Mouse (Mus musculus) limb, embryonic 12.5 days (tissue): ENCODE results near the gene Hipk3. TPM values are rescaled to one million over a fixed set of nuclear protein-coding genes. Genes with fewer than 3 reads are reported as not detected.

Source experiments
- ATAC-seq: fragments of 200-750 bp; cut with Nextera tagmentation; 2 replicates; pipeline ENCODE4 v1.8.0; 2017; ENCODE audit warnings: low read depth, moderate TSS enrichment; ENCODE audit not compliant: insufficient number of reproducible peaks, insufficient read depth, low FRiP score, low TSS enrichment
- H3K27ac ChIP-seq: fragments of 300-500 bp; sonication (generic); 2 replicates; pipeline ENCODE4 v1.5.1; 2016; ENCODE audit warnings: mild to moderate bottlenecking, moderate library complexity
- H3K27me3 ChIP-seq: fragments of 300-500 bp; sonication (generic); 2 replicates; pipeline ENCODE4 v1.6.1; 2016; ENCODE audit warnings: mild to moderate bottlenecking, moderate library complexity
- H3K36me3 ChIP-seq: fragments of 300-500 bp; sonication (generic); 2 replicates; pipeline ENCODE4 v1.6.1; 2016; ENCODE audit warnings: mild to moderate bottlenecking, moderate library complexity
- H3K4me1 ChIP-seq: fragments of 300-500 bp; sonication (generic); replicated peaks from 2 replicates; pipeline ENCODE4 v1.6.1; 2016
- H3K4me2 ChIP-seq: fragments of 300-500 bp; sonication (generic); 2 replicates; pipeline ENCODE4 v1.6.1; 2016; ENCODE audit warnings: mild to moderate bottlenecking, moderate library complexity
- H3K4me3 ChIP-seq: fragments of 300-500 bp; sonication (generic); replicated peaks from 2 replicates; pipeline ENCODE4 v1.5.1; 2016; ENCODE audit warnings: mild to moderate bottlenecking
- H3K9ac ChIP-seq: fragments of 300-500 bp; sonication (generic); replicated peaks from 2 replicates; pipeline ENCODE4 v1.6.1; 2016; ENCODE audit warnings: mild to moderate bottlenecking, moderate library complexity
- H3K9me3 ChIP-seq: fragments of 300-500 bp; sonication (generic); 2 replicates; pipeline ENCODE4 v1.6.1; 2016; ENCODE audit warnings: mild to moderate bottlenecking, moderate library complexity
- WGBS: fragments of 180-500 bp; shearing (Covaris S2); methylation state at CpG from one replicate; pipeline ENCODE4 v1.1.7; 2016; 5-methylcytosine and 5-hydroxymethylcytosine counted together
- polyA plus RNA-seq: library from polyadenylated mRNA; unstranded; fragments of >200 nt; fragmentation: Nextera tagmentation; extraction: Ambion mirVana; gene quantifications from 2 replicates; pipeline ENCODE4 v1.2.1, GENCODE M21; 2016

The Hipk3 gene
- polyA plus RNA-seq, 1 experiment from 2014 or later: 16.2 TPM

- WGBS: 93% methylated on average over 16 of the region's 16 CpGs
- Histone ChIP-seq H3K27ac (no peak overlapping the region), H3K4me2 (no peak overlapping the region), H3K4me1 (peaks cover 14% of the 10 kb centered on the region), H3K9ac (no peak overlapping the region), H3K36me3 (peaks cover 10% of the 10 kb centered on the region), H3K4me3 (no peak overlapping the region), H3K9me3 (no peaks in the 10 kb centered on the region), H3K27me3 (no peaks in the 10 kb centered on the region)
- ATAC-seq: no peak
These were observed 23.1 kb downstream of the Hipk3 start for GRCm38 (mm10) chr2:104471161-104471560.

- no peaks in the 10 kb centered on the region for H3K9me3 ChIP-seq
- 90% methylated on average over 6 of the region's 6 CpGs for WGBS
- no peaks in the 10 kb centered on the region for H3K27me3 ChIP-seq
- H3K4me3 ChIP-seq: no peak overlapping the region
- no peak for ATAC-seq
- H3K9ac ChIP-seq: no peak overlapping the region
- peaks cover 15% of the 10 kb centered on the region for H3K4me1 ChIP-seq
- H3K36me3 ChIP-seq: peaks cover 10% of the 10 kb centered on the region
- no peak overlapping the region for H3K4me2 ChIP-seq
- H3K27ac ChIP-seq: no peak overlapping the region
These were observed 23.7 kb downstream of the Hipk3 start for GRCm38 (mm10) chr2:104470536-104470935.

- Histone ChIP-seq H3K4me2 (no peak overlapping the region), H3K4me1 (peaks cover 15% of the 10 kb centered on the region), H3K9me3 (no peaks in the 10 kb centered on the region), H3K27ac (no peak overlapping the region), H3K4me3 (no peak overlapping the region), H3K9ac (no peak overlapping the region), H3K27me3 (no peaks in the 10 kb centered on the region), H3K36me3 (peaks cover 10% of the 10 kb centered on the region)
- ATAC-seq: no peak
- 76% methylated on average over 5 of the region's 5 CpGs for WGBS
These were observed 25.8 kb downstream of the Hipk3 start for GRCm38 (mm10) chr2:104468419-104468818.

GRCm38 (mm10) chr2:104466908-104467616, 27.2 kb downstream of the Hipk3 start:
- H3K27ac ChIP-seq: no peak overlapping the region
- H3K4me3 ChIP-seq: no peak overlapping the region
- ATAC-seq: no peak; the same call in 1 of the 2 replicates
- no peak overlapping the region for H3K4me2 ChIP-seq
- H3K27me3 ChIP-seq: no peaks in the 10 kb centered on the region
- H3K9ac ChIP-seq: no peak overlapping the region
- 45% methylated on average over 9 of the region's 9 CpGs for WGBS
- H3K36me3 ChIP-seq: peaks cover 10% of the 10 kb centered on the region
- H3K4me1 ChIP-seq: peaks cover 12% of the 10 kb centered on the region
- no peaks in the 10 kb centered on the region for H3K9me3 ChIP-seq

GRCm38 (mm10) chr2:104465639-104466430, 28.4 kb downstream of the Hipk3 start:
- no peaks in the 10 kb centered on the region for H3K27me3 ChIP-seq
- H3K36me3 ChIP-seq: peaks cover 3% of the 10 kb centered on the region
- no peak for ATAC-seq
- no peaks in the 10 kb centered on the region for H3K9me3 ChIP-seq
- H3K4me3 ChIP-seq: no peak overlapping the region
- 92% methylated on average over 8 of the region's 8 CpGs for WGBS
- H3K27ac ChIP-seq: no peak overlapping the region
- H3K4me1 ChIP-seq: peaks cover 12% of the 10 kb centered on the region
- no peak overlapping the region for H3K4me2 ChIP-seq
- no peak overlapping the region for H3K9ac ChIP-seq

- Histone ChIP-seq H3K27ac (no peak overlapping the region), H3K9me3 (no peaks in the 10 kb centered on the region), H3K36me3 (no peaks in the 10 kb centered on the region), H3K9ac (no peak overlapping the region), H3K4me2 (no peak overlapping the region), H3K4me3 (no peak overlapping the region), H3K27me3 (no peaks in the 10 kb centered on the region), H3K4me1 (peaks cover 14% of the 10 kb centered on the region)
- WGBS: 53% methylated on average over 3 of the region's 3 CpGs
- no peak for ATAC-seq
These were observed 34.2 kb downstream of the Hipk3 start for GRCm38 (mm10) chr2:104460021-104460420.

- Histone ChIP-seq H3K4me3 (no peak overlapping the region), H3K27me3 (no peaks in the 10 kb centered on the region), H3K36me3 (no peaks in the 10 kb centered on the region), H3K4me2 (no peak overlapping the region), H3K4me1 (peaks cover 14% of the 10 kb centered on the region), H3K27ac (no peak overlapping the region), H3K9ac (no peak overlapping the region), H3K9me3 (no peaks in the 10 kb centered on the region)
- no peak for ATAC-seq
- 87% methylated on average over 8 of the region's 8 CpGs for WGBS
These were observed 35.5 kb downstream of the Hipk3 start for GRCm38 (mm10) chr2:104458569-104459332.

- Histone ChIP-seq H3K4me3 (no peak overlapping the region), H3K4me1 (peaks cover 14% of the 10 kb centered on the region), H3K9me3 (no peaks in the 10 kb centered on the region), H3K36me3 (no peaks in the 10 kb centered on the region), H3K4me2 (no peak overlapping the region), H3K27me3 (no peaks in the 10 kb centered on the region), H3K9ac (no peak overlapping the region), H3K27ac (no peak overlapping the region)
- no peak for ATAC-seq
- WGBS: 69% methylated on average over 3 of the region's 3 CpGs
These were observed 37.1 kb downstream of the Hipk3 start for GRCm38 (mm10) chr2:104457106-104457505.

GRCm38 (mm10) chr2:104450685-104451084, 43.6 kb downstream of the Hipk3 start:
- H3K4me3 ChIP-seq: no peak overlapping the region
- H3K27ac ChIP-seq: no peak overlapping the region
- H3K9me3 ChIP-seq: no peaks in the 10 kb centered on the region
- H3K9ac ChIP-seq: no peak overlapping the region
- no peaks in the 10 kb centered on the region for H3K27me3 ChIP-seq
- ATAC-seq: no peak
- H3K4me2 ChIP-seq: no peak overlapping the region
- H3K4me1 ChIP-seq: no peaks in the 10 kb centered on the region
- no peaks in the 10 kb centered on the region for H3K36me3 ChIP-seq
- WGBS: 83% methylated on average over 3 of the region's 3 CpGs

- 93% methylated on average over 1 of the region's 1 CpGs for WGBS
- no peaks in the 10 kb centered on the region for H3K36me3 ChIP-seq
These were observed 45.1 kb downstream of the Hipk3 start for GRCm38 (mm10) chr2:104449191-104449590.

GRCm38 (mm10) chr2:104448201-104448600, 46.0 kb downstream of the Hipk3 start:
- Histone ChIP-seq H3K36me3 (no peaks in the 10 kb centered on the region), H3K9ac (no peak overlapping the region), H3K27ac (0 out of 2 replicates have a peak overlapping the region, but pooled peaks have one; percentile 23), H3K4me1 (no peaks in the 10 kb centered on the region), H3K27me3 (no peaks in the 10 kb centered on the region), H3K4me3 (no peak overlapping the region), H3K9me3 (no peaks in the 10 kb centered on the region), H3K4me2 (no peak overlapping the region)
- WGBS: 82% methylated on average over 4 of the region's 4 CpGs
- no peak for ATAC-seq

More at GRCm38 (mm10) chr2:104449191-104449590, 45.1 kb downstream of the Hipk3 start:
- Histone ChIP-seq H3K9ac (no peak overlapping the region), H3K27ac (no peak overlapping the region), H3K4me1 (no peaks in the 10 kb centered on the region), H3K4me3 (no peak overlapping the region), H3K9me3 (no peaks in the 10 kb centered on the region), H3K27me3 (no peaks in the 10 kb centered on the region), H3K4me2 (no peak overlapping the region)
- ATAC-seq: no peak
